Mouse (Mus musculus) ES-Bruce4 (cell line): ENCODE measurements around the gene Kirrel3. TPM values are rescaled to one million over a fixed set of nuclear protein-coding genes. Genes with fewer than 3 reads are reported as not detected.

Experiments
- H3K27ac ChIP-seq: 2 replicates; pipeline ENCODE4 v1.5.1; 2012; ENCODE audit warnings: low read length, inconsistent platforms; ENCODE audit not compliant: insufficient read depth
- H3K27me3 ChIP-seq: 2 replicates; pipeline ENCODE4 v1.6.1; 2012; ENCODE audit warnings: mild to moderate bottlenecking, low read length, inconsistent platforms; ENCODE audit not compliant: control insufficient read depth, poor library complexity, insufficient read depth, severe bottlenecking
- H3K36me3 ChIP-seq: 2 replicates; pipeline ENCODE4 v1.6.1; 2012; ENCODE audit warnings: inconsistent platforms, mild to moderate bottlenecking, low read length, moderate library complexity; ENCODE audit not compliant: control insufficient read depth, poor library complexity, insufficient read depth, severe bottlenecking
- H3K4me1 ChIP-seq: one replicate; pipeline ENCODE4 v1.8.1; 2011; ENCODE audit warnings: low read length; ENCODE audit not compliant: control insufficient read depth, insufficient read depth
- H3K4me3 ChIP-seq: 2 replicates; pipeline ENCODE4 v1.5.1; 2011; ENCODE audit warnings: low read depth, mild to moderate bottlenecking, low read length
- H3K9ac ChIP-seq: 2 replicates; pipeline ENCODE4 v1.6.1; 2012; ENCODE audit warnings: low read depth, mild to moderate bottlenecking, inconsistent platforms; ENCODE audit not compliant: poor library complexity, severe bottlenecking
- H3K9me3 ChIP-seq: replicated peaks from 2 replicates; pipeline ENCODE4 v1.6.1; 2012; ENCODE audit warnings: mild to moderate bottlenecking, low read length, inconsistent platforms; ENCODE audit not compliant: control insufficient read depth, poor library complexity, insufficient read depth, severe bottlenecking
- CTCF ChIP-seq: IDR thresholded peaks from one replicate; pipeline ENCODE4 v1.8.1; 2011; ENCODE audit warnings: low read depth, low read length
- EP300 ChIP-seq: IDR thresholded peaks from 2 replicates; pipeline ENCODE4 v1.6.1; 2011; ENCODE audit warnings: low read depth, low read length; ENCODE audit not compliant: insufficient read depth
- POLR2A ChIP-seq: IDR thresholded peaks from one replicate; pipeline ENCODE4 v1.8.1; 2011; ENCODE audit warnings: low read length; ENCODE audit not compliant: insufficient read depth
- polyA plus RNA-seq: library from polyadenylated mRNA; stranded (reverse); fragments of >200 nt; gene quantifications from 2 replicates; pipeline ENCODE4 v1.2.4, GENCODE M21; 2011; ENCODE audit warnings: low read depth; ENCODE audit not compliant: missing spikeins, insufficient read depth, insufficient read length

Kirrel3 gene
- polyA plus RNA-seq, 1 experiment = 0.52 TPM

DNA sequence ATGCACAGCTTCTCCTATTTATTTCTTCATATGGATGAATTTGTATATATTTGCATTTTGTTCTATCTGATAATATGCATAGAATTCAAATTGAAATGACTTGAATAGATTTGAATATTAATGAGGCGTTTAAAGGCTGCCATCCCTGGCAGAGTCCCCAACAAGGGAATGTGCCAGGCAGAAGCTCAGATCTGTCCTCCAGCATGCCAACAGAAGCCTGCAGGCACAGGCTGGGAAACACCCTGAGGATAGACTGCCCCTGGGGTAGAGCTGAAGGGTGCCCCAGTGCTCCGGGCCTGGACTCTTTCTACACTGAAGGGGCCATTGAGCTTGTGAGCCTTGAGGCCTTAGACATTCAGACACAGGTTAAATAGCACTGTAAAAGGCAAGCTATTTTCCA, 21.5 kb downstream of the Kirrel3 start:
- Histone ChIP-seq H3K36me3 (no peaks in the 10 kb centered on the region), H3K27me3 (no peaks in the 10 kb centered on the region), H3K9ac (no peak overlapping the region), H3K4me3 (no peak overlapping the region), H3K4me1 (no peaks in the 10 kb centered on the region), H3K27ac (no peak overlapping the region), H3K9me3 (no peaks in the 10 kb centered on the region)
- TF ChIP-seq EP300 (no peak), POLR2A (no peak), CTCF (no peak)

DNA sequence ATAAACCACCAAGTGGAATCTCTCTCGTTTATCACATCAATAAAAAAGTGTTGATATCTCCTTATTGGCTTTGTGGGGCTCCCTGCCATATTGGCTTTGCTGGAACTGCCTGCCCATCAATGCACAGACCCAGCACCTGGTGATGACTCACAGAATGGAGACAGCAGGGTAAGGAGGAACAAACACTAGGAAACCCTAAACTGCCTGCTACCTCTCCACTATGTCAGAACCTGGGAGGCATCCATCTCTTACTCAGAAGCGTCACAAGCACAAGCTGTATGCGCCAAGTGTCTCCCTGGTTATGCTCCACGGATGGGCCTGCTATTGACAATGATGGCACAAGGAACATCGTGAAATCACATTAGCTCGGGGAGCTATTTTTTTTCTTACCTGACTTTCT, 33.2 kb downstream of the Kirrel3 start:
- H3K4me1 ChIP-seq = peaks cover 2% of the 10 kb centered on the region
- TF ChIP-seq EP300 (no peak), POLR2A (no peak), CTCF (no peak)
- no peaks in the 10 kb centered on the region for H3K9me3 ChIP-seq
- H3K9ac ChIP-seq = no peak overlapping the region
- no peak overlapping the region for H3K4me3 ChIP-seq
- H3K27ac ChIP-seq = no peak overlapping the region
- H3K36me3 ChIP-seq = no peaks in the 10 kb centered on the region
- H3K27me3 ChIP-seq = no peaks in the 10 kb centered on the region

DNA sequence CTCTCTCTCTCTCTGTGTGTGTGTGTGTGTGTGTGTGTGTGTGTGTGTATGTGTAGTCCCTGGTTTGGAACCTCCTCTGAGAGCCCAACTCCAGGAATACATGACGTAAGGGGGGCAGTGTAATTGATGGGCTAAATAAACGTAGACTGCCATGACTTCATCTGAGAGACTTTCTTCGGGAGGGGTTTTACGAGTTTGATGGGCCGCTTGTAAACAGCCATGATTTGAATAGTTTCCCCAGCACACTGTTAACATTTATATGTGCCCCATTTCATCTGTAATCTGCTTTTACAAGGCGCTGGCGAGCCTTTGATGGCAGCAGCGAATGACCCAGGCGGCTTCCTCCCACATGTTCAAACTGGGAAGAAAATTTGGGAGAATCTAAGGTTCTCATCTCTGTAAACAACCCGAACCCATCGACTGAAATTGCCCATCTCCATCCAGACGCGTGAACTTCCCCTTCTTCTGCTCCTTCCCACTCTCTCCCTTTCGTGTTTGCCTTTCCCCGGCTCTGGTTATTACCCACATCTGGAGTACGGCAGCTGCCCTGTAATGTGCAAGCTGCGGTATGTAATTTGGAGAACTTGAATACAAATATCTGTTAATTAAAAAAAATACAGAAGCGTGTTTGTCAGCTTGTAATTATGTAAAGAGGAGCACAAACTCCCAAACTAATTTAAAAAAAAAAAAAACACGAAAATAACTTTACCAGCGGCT, 34.7 kb downstream of the Kirrel3 start:
- no peak overlapping the region for H3K9ac ChIP-seq
- H3K27me3 ChIP-seq = no peaks in the 10 kb centered on the region
- peaks cover 2% of the 10 kb centered on the region for H3K4me1 ChIP-seq
- no peaks in the 10 kb centered on the region for H3K9me3 ChIP-seq
- TF ChIP-seq POLR2A (no peak), EP300 (no peak), CTCF (no peak)
- no peak overlapping the region for H3K4me3 ChIP-seq
- no peak overlapping the region for H3K27ac ChIP-seq
- H3K36me3 ChIP-seq = no peaks in the 10 kb centered on the region

DNA sequence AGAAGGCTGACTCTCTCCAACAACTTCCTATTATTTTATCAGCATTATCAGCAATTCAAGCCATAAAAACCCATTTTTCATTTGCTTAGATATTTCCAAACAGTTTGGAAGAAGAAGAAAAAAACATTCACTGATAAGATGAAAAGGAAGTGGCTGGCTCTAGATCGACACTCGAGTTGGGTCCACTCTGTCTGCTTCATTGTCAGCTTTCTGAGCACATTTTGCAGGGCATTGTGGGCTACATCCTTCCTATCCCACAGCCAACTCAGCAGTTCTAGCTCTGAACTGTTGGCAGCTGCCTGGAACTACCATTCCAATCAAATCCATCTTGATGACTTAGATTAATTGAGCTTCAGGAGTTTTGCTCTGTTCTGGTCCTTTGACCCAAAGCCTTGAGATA, 40.0 kb downstream of the Kirrel3 start:
- TF ChIP-seq POLR2A (no peak), EP300 (no peak), CTCF (no peak)
- Histone ChIP-seq H3K27ac (no peak overlapping the region), H3K4me1 (no peaks in the 10 kb centered on the region), H3K9me3 (no peaks in the 10 kb centered on the region), H3K9ac (no peak overlapping the region), H3K36me3 (no peaks in the 10 kb centered on the region), H3K27me3 (no peaks in the 10 kb centered on the region), H3K4me3 (no peak overlapping the region)

DNA sequence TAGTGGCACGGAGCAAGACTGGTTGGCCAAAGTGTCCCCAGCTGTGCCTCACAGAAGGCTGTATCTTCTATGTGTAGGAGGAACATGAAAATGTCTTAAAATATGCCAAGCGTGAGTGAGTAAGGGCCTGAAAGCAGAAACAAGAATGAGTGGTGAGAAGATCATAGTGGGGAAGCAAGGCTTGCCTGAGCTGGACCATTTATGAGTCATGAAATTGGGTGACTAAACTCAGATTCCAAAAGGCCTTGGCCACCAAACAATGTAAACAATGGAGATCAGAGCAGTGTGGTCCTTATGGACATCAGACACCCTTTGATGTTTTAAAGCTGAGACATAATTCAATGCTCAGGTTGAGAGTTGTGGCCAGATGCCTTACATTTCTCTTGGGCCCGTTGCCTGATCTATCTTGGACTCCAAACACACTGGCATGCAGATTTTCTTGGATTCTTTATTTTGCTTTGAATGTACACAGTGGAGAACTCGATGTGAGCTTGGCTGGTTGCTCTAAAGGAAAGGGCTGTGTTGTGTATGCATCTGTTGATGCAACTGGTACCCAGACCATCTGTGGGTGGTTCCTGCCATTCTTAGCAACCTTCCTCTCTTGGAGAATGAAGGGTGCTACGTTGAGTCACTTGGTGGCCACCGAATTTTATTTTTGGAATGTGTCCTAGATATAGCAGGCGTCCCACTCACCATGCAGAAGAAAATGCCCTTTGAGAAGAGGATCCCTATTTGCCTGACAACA, 53.1 kb downstream of the Kirrel3 start:
- H3K36me3 ChIP-seq = no peaks in the 10 kb centered on the region
- H3K4me1 ChIP-seq = no peaks in the 10 kb centered on the region
- H3K9me3 ChIP-seq = no peaks in the 10 kb centered on the region
- no peak overlapping the region for H3K4me3 ChIP-seq
- no peaks in the 10 kb centered on the region; the same call in 1 of the 2 replicates for H3K27me3 ChIP-seq
- no peak for TF ChIP-seq POLR2A
- TF ChIP-seq EP300 = no peak
- no peak for TF ChIP-seq CTCF
- no peak overlapping the region for H3K27ac ChIP-seq
- H3K9ac ChIP-seq = no peak overlapping the region

DNA sequence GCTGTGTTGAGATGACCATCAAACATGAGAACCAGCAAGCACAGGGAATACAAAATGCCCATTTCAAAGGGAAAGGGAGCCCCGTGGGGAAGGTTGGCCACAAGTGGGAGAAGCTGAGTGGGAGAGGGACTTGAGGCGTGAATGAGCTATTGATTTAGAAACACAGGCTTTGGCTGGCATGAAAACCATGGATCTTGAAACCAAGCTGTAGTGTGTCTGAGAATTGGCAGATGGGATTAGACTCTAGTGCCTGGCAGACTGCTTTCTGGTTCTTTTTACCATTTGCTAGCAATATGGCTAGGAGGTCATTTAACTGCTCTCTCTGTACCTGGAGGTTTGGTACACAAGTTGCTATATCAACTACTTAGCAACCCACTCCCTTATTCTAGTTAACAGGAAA, 56.2 kb downstream of the Kirrel3 start:
- Histone ChIP-seq H3K4me1 (no peaks in the 10 kb centered on the region), H3K9me3 (no peaks in the 10 kb centered on the region), H3K27me3 (no peaks in the 10 kb centered on the region; the same call in 1 of the 2 replicates), H3K36me3 (no peaks in the 10 kb centered on the region), H3K27ac (no peak overlapping the region), H3K9ac (no peak overlapping the region), H3K4me3 (no peak overlapping the region)
- TF ChIP-seq EP300 (no peak), POLR2A (no peak), CTCF (no peak)
